Mouse (Mus musculus) ES-Bruce4 (cell line): ENCODE measurements around the gene Rcsd1. TPM values are rescaled to one million over a fixed set of nuclear protein-coding genes. Genes with fewer than 3 reads are reported as not detected.

Experiments used
- H3K27ac ChIP-seq: 2 replicates; pipeline ENCODE4 v1.5.1; 2012; ENCODE audit warnings: low read length, inconsistent platforms; ENCODE audit not compliant: insufficient read depth
- H3K27me3 ChIP-seq: 2 replicates; pipeline ENCODE4 v1.6.1; 2012; ENCODE audit warnings: mild to moderate bottlenecking, low read length, inconsistent platforms; ENCODE audit not compliant: control insufficient read depth, poor library complexity, insufficient read depth, severe bottlenecking
- H3K36me3 ChIP-seq: 2 replicates; pipeline ENCODE4 v1.6.1; 2012; ENCODE audit warnings: inconsistent platforms, mild to moderate bottlenecking, low read length, moderate library complexity; ENCODE audit not compliant: control insufficient read depth, poor library complexity, insufficient read depth, severe bottlenecking
- H3K4me1 ChIP-seq: one replicate; pipeline ENCODE4 v1.8.1; 2011; ENCODE audit warnings: low read length; ENCODE audit not compliant: control insufficient read depth, insufficient read depth
- H3K4me3 ChIP-seq: 2 replicates; pipeline ENCODE4 v1.5.1; 2011; ENCODE audit warnings: low read depth, mild to moderate bottlenecking, low read length
- H3K9ac ChIP-seq: 2 replicates; pipeline ENCODE4 v1.6.1; 2012; ENCODE audit warnings: low read depth, mild to moderate bottlenecking, inconsistent platforms; ENCODE audit not compliant: poor library complexity, severe bottlenecking
- H3K9me3 ChIP-seq: replicated peaks from 2 replicates; pipeline ENCODE4 v1.6.1; 2012; ENCODE audit warnings: mild to moderate bottlenecking, low read length, inconsistent platforms; ENCODE audit not compliant: control insufficient read depth, poor library complexity, insufficient read depth, severe bottlenecking
- CTCF ChIP-seq: IDR thresholded peaks from one replicate; pipeline ENCODE4 v1.8.1; 2011; ENCODE audit warnings: low read depth, low read length
- EP300 ChIP-seq: IDR thresholded peaks from 2 replicates; pipeline ENCODE4 v1.6.1; 2011; ENCODE audit warnings: low read depth, low read length; ENCODE audit not compliant: insufficient read depth
- POLR2A ChIP-seq: IDR thresholded peaks from one replicate; pipeline ENCODE4 v1.8.1; 2011; ENCODE audit warnings: low read length; ENCODE audit not compliant: insufficient read depth
- polyA plus RNA-seq: library from polyadenylated mRNA; stranded (reverse); fragments of >200 nt; gene quantifications from 2 replicates; pipeline ENCODE4 v1.2.4, GENCODE M21; 2011; ENCODE audit warnings: low read depth; ENCODE audit not compliant: missing spikeins, insufficient read depth, insufficient read length

Rcsd1 gene
- polyA plus RNA-seq, 1 experiment: 2.0 TPM

- no peak for TF ChIP-seq EP300
- H3K4me3 ChIP-seq: no peak overlapping the region
Observed at GRCm38 (mm10) chr1:165645102-165645501, 64.5 kb downstream of the Rcsd1 start.

GRCm38 (mm10) chr1:165643735-165644134 is 65.8 kb downstream of the Rcsd1 start:
- Histone ChIP-seq H3K27me3 (no peaks in the 10 kb centered on the region), H3K27ac (no peak overlapping the region), H3K9me3 (no peaks in the 10 kb centered on the region), H3K36me3 (no peaks in the 10 kb centered on the region), H3K4me1 (no peaks in the 10 kb centered on the region), H3K4me3 (no peak overlapping the region), H3K9ac (no peak overlapping the region)
- TF ChIP-seq EP300 (no peak), CTCF (no peak), POLR2A (no peak)

More at GRCm38 (mm10) chr1:165645102-165645501, 64.5 kb downstream of the Rcsd1 start:
- H3K27me3 ChIP-seq: no peaks in the 10 kb centered on the region
- no peaks in the 10 kb centered on the region for H3K9me3 ChIP-seq
- no peak overlapping the region for H3K27ac ChIP-seq
- no peaks in the 10 kb centered on the region for H3K4me1 ChIP-seq
- no peaks in the 10 kb centered on the region for H3K36me3 ChIP-seq
- H3K9ac ChIP-seq: no peak overlapping the region

- Histone ChIP-seq H3K9me3 (no peaks in the 10 kb centered on the region), H3K27ac (no peak overlapping the region), H3K36me3 (no peaks in the 10 kb centered on the region), H3K27me3 (no peaks in the 10 kb centered on the region), H3K9ac (peak overlapping the region; percentile 93), H3K4me3 (peak overlapping the region; percentile 83), H3K4me1 (no peaks in the 10 kb centered on the region)
- TF ChIP-seq EP300: no peak
- TF ChIP-seq CTCF: no peak
- no peak for TF ChIP-seq POLR2A
Observed at GRCm38 (mm10) chr1:165642780-165643311, 66.7 kb downstream of the Rcsd1 start.

GRCm38 (mm10) chr1:165641786-165642771 is 67.5 kb downstream of the Rcsd1 start:
- Histone ChIP-seq H3K4me3 (peak overlapping the region; percentile 98), H3K9me3 (no peaks in the 10 kb centered on the region), H3K9ac (peak overlapping the region; percentile 93), H3K27ac (no peak overlapping the region), H3K27me3 (no peaks in the 10 kb centered on the region), H3K36me3 (no peaks in the 10 kb centered on the region), H3K4me1 (no peaks in the 10 kb centered on the region)
- no peak for TF ChIP-seq CTCF
- no peak for TF ChIP-seq EP300
- TF ChIP-seq POLR2A: no peak

GRCm38 (mm10) chr1:165641271-165641771 is 68.2 kb downstream of the Rcsd1 start:
- H3K36me3 ChIP-seq: no peaks in the 10 kb centered on the region
- TF ChIP-seq EP300 (no peak), CTCF (no peak), POLR2A (no peak)
- peaks cover under 1% of the 10 kb centered on the region for H3K4me1 ChIP-seq
- no peak overlapping the region for H3K27ac ChIP-seq
- H3K9me3 ChIP-seq: no peaks in the 10 kb centered on the region
- H3K4me3 ChIP-seq: peak overlapping the region; percentile 98
- peak overlapping the region; percentile 93 for H3K9ac ChIP-seq
- H3K27me3 ChIP-seq: no peaks in the 10 kb centered on the region

- H3K9me3 ChIP-seq: no peaks in the 10 kb centered on the region
- TF ChIP-seq POLR2A (no peak), EP300 (no peak), CTCF (no peak)
- no peak overlapping the region for H3K4me3 ChIP-seq
- no peak overlapping the region for H3K27ac ChIP-seq
- no peak overlapping the region for H3K9ac ChIP-seq
- peaks cover 3% of the 10 kb centered on the region for H3K4me1 ChIP-seq
- no peaks in the 10 kb centered on the region for H3K27me3 ChIP-seq
- H3K36me3 ChIP-seq: no peaks in the 10 kb centered on the region
Observed at GRCm38 (mm10) chr1:165636289-165636688, 73.3 kb downstream of the Rcsd1 start.
